Comparison of ENCODE assay signal across 13 mouse cellular contexts in genomic region chr12:76263876-76264275, GRCm38 (mm10). TPM values are rescaled to one million over a fixed set of nuclear protein-coding genes. Genes with fewer than 3 reads are reported as not detected.
DNase-seq lines count a peak whose midpoint lies in the region; ATAC-seq lines count a peak whose summit lies in the region.
"Had no signal": no experiment of that assay in that cellular context is flagged by ENCODE, and none has a peak within 500 bp of the region (broad histone marks: within the 10 kb centered on the region; RNA-seq: fewer than 3 reads in every experiment).

No protein-coding gene starts in this region.

- H3K4me1 ChIP-seq in forebrain, embryonic 13.5 days = peaks cover 5% of the 10 kb centered on the region; the same call in 1 of the 2 replicates
- peaks cover 5% of the 10 kb centered on the region; the same call in 1 of the 2 replicates for H3K4me1 ChIP-seq in forebrain, embryonic 10.5 days
- no peaks in the 10 kb centered on the region for H3K4me1 ChIP-seq in hindbrain, embryonic 16.5 days (ENCODE audit: control insufficient read depth, insufficient read depth, low read depth, low read length)
- H3K4me1 ChIP-seq in hindbrain, embryonic 12.5 days = no peaks in the 10 kb centered on the region
- H3K4me1 ChIP-seq in liver, embryonic 13.5 days (replicated peaks) = peaks cover 69% of the 10 kb centered on the region
- H3K4me1 ChIP-seq in liver, embryonic 11.5 days (replicated peaks; ENCODE audit: control insufficient read depth, insufficient read depth, low read length) = peaks cover 12% of the 10 kb centered on the region
- H3K4me1 ChIP-seq in liver, embryonic 15.5 days (replicated peaks) = peaks cover 34% of the 10 kb centered on the region

- no peaks in the 10 kb centered on the region for H3K27me3 ChIP-seq in forebrain, embryonic 13.5 days
- H3K27me3 ChIP-seq in forebrain, embryonic 10.5 days (ENCODE audit: poor library complexity, severe bottlenecking) = no peaks in the 10 kb centered on the region
- H3K27me3 ChIP-seq in hindbrain, embryonic 16.5 days (replicated peaks; ENCODE audit: control insufficient read depth, insufficient read depth, low read length) = no peaks in the 10 kb centered on the region
- no peaks in the 10 kb centered on the region for H3K27me3 ChIP-seq in hindbrain, embryonic 12.5 days
- H3K27me3 ChIP-seq in liver, embryonic 13.5 days = no peaks in the 10 kb centered on the region
- no peaks in the 10 kb centered on the region for H3K27me3 ChIP-seq in liver, embryonic 11.5 days (replicated peaks; ENCODE audit: control insufficient read depth, insufficient read depth, low read length)
- no peaks in the 10 kb centered on the region for H3K27me3 ChIP-seq in liver, embryonic 15.5 days
- H3K27me3 ChIP-seq: limb, embryonic 15.5 days had no signal

- peak overlapping the region; percentile 2; the same call in 1 of the 2 replicates for H3K27ac ChIP-seq in forebrain, embryonic 13.5 days
- H3K27ac ChIP-seq in forebrain, embryonic 10.5 days = no peak overlapping the region
- H3K27ac ChIP-seq in hindbrain, embryonic 16.5 days (ENCODE audit: low read depth, low read length) = peak overlapping the region; percentile 51; the same call in 1 of the 2 replicates
- no peak overlapping the region for H3K27ac ChIP-seq in hindbrain, embryonic 12.5 days
- no peak overlapping the region; the same call in 1 of the 2 replicates for H3K27ac ChIP-seq in liver, embryonic 13.5 days
- no peak overlapping the region for H3K27ac ChIP-seq in liver, embryonic 11.5 days (ENCODE audit: low read depth, low read length)
- peak overlapping the region; percentile 57 for H3K27ac ChIP-seq in liver, embryonic 15.5 days (replicated peaks)
- H3K27ac ChIP-seq: heart, embryonic 10.5 days; limb, embryonic 15.5 days; stomach, postnatal 0 days had no signal

- DNase-seq in forebrain, embryonic 10.5 days (ENCODE audit: extremely low spot score, low spot score) = no peak
- DNase-seq in liver, embryonic 13.5 days = no peak
- DNase-seq in liver, embryonic 11.5 days (ENCODE audit: low spot score) = no peak
- no peak for DNase-seq in embryo, embryonic 11 days
- DNase-seq: retina, postnatal 1 day; thymus, postnatal 25 days had no signal

- H3K4me3 ChIP-seq in forebrain, embryonic 13.5 days = no peak overlapping the region
- no peak overlapping the region for H3K4me3 ChIP-seq in forebrain, embryonic 10.5 days
- no peak overlapping the region for H3K4me3 ChIP-seq in hindbrain, embryonic 16.5 days (ENCODE audit: low read length)
- no peak overlapping the region for H3K4me3 ChIP-seq in hindbrain, embryonic 12.5 days
- H3K4me3 ChIP-seq in liver, embryonic 13.5 days (replicated peaks) = no peak overlapping the region
- no peak overlapping the region for H3K4me3 ChIP-seq in liver, embryonic 11.5 days (ENCODE audit: low read depth, low read length)
- H3K4me3 ChIP-seq in liver, embryonic 15.5 days (replicated peaks) = no peak overlapping the region
- H3K4me3 ChIP-seq: heart, embryonic 10.5 days; limb, embryonic 15.5 days had no signal

- WGBS in forebrain, embryonic 13.5 days = 41% methylated on average over 1 of the region's 1 CpGs
- 46% methylated on average over 1 of the region's 1 CpGs for WGBS in forebrain, embryonic 10.5 days
- 45% methylated on average over 1 of the region's 1 CpGs for WGBS in hindbrain, embryonic 16.5 days
- 50% methylated on average over 1 of the region's 1 CpGs for WGBS in hindbrain, embryonic 12.5 days
- WGBS in liver, embryonic 13.5 days (ENCODE audit: insufficient replicate concordance) = 67% methylated on average over 1 of the region's 1 CpGs
- 59% methylated on average over 1 of the region's 1 CpGs for WGBS in liver, embryonic 11.5 days
- WGBS in liver, embryonic 15.5 days (ENCODE audit: insufficient replicate concordance) = 51% methylated on average over 1 of the region's 1 CpGs

- no peak for ATAC-seq in forebrain, embryonic 13.5 days
- no peak for ATAC-seq in hindbrain, embryonic 16.5 days
- no peak for ATAC-seq in hindbrain, embryonic 12.5 days (ENCODE audit: low FRiP score)
- ATAC-seq in liver, embryonic 13.5 days (ENCODE audit: low read depth) = 0 out of 2 replicates have a peak, but pooled peaks have one; percentile 11
- no peak for ATAC-seq in liver, embryonic 11.5 days (replicated peaks; ENCODE audit: low FRiP score)
- no peak for ATAC-seq in liver, embryonic 15.5 days (ENCODE audit: insufficient read depth)

- H3K4me2 ChIP-seq in forebrain, embryonic 13.5 days = no peak overlapping the region
- no peak overlapping the region for H3K4me2 ChIP-seq in hindbrain, embryonic 16.5 days (ENCODE audit: low read length)
- no peak overlapping the region for H3K4me2 ChIP-seq in hindbrain, embryonic 12.5 days (replicated peaks)
- H3K4me2 ChIP-seq in liver, embryonic 13.5 days = no peak overlapping the region
- H3K4me2 ChIP-seq in liver, embryonic 11.5 days = no peak overlapping the region
- peak overlapping the region; percentile 10; the same call in 1 of the 2 replicates for H3K4me2 ChIP-seq in liver, embryonic 15.5 days
- H3K4me2 ChIP-seq: limb, embryonic 15.5 days had no signal

- no peak overlapping the region for H3K9ac ChIP-seq in forebrain, embryonic 13.5 days
- no peak overlapping the region for H3K9ac ChIP-seq in hindbrain, embryonic 16.5 days (ENCODE audit: low read depth, low read length)
- H3K9ac ChIP-seq in hindbrain, embryonic 12.5 days = no peak overlapping the region
- H3K9ac ChIP-seq in liver, embryonic 13.5 days = no peak overlapping the region
- no peak overlapping the region for H3K9ac ChIP-seq in liver, embryonic 11.5 days (ENCODE audit: low read depth, low read length)
- no peak overlapping the region for H3K9ac ChIP-seq in liver, embryonic 15.5 days
- H3K9ac ChIP-seq: limb, embryonic 15.5 days had no signal

- H3K36me3 ChIP-seq in forebrain, embryonic 13.5 days (ENCODE audit: poor library complexity, severe bottlenecking) = no peaks in the 10 kb centered on the region
- H3K36me3 ChIP-seq in forebrain, embryonic 10.5 days (replicated peaks) = peaks cover 32% of the 10 kb centered on the region
- H3K36me3 ChIP-seq in hindbrain, embryonic 16.5 days (ENCODE audit: control insufficient read depth, insufficient read depth, low read length) = no peaks in the 10 kb centered on the region
- H3K36me3 ChIP-seq in hindbrain, embryonic 12.5 days = no peaks in the 10 kb centered on the region
- H3K36me3 ChIP-seq in liver, embryonic 13.5 days = peaks cover 41% of the 10 kb centered on the region
- H3K36me3 ChIP-seq in liver, embryonic 11.5 days (ENCODE audit: control insufficient read depth, insufficient read depth, low read length) = peaks cover 9% of the 10 kb centered on the region; the same call in 1 of the 2 replicates
- H3K36me3 ChIP-seq in liver, embryonic 15.5 days (replicated peaks) = peaks cover 8% of the 10 kb centered on the region; the same call in 1 of the 2 replicates

- H3K9me3 ChIP-seq in forebrain, embryonic 13.5 days (replicated peaks) = no peaks in the 10 kb centered on the region
- H3K9me3 ChIP-seq in forebrain, embryonic 10.5 days = no peaks in the 10 kb centered on the region
- H3K9me3 ChIP-seq in hindbrain, embryonic 16.5 days (ENCODE audit: control insufficient read depth, low read length) = no peaks in the 10 kb centered on the region
- no peaks in the 10 kb centered on the region for H3K9me3 ChIP-seq in hindbrain, embryonic 12.5 days (replicated peaks)
- no peaks in the 10 kb centered on the region for H3K9me3 ChIP-seq in liver, embryonic 13.5 days (replicated peaks)
- no peaks in the 10 kb centered on the region for H3K9me3 ChIP-seq in liver, embryonic 11.5 days (ENCODE audit: control insufficient read depth, low read length)
- H3K9me3 ChIP-seq in liver, embryonic 15.5 days (replicated peaks) = no peaks in the 10 kb centered on the region
- H3K9me3 ChIP-seq: heart, embryonic 10.5 days; limb, embryonic 15.5 days had no signal

RNA-seq across cellular contexts. Expression of gene Mthfd1, which starts 8.8 kb away (rescaled TPM):
- 48.0 and 53.6 TPM in 2 replicates for polyA plus RNA-seq in forebrain, embryonic 13.5 days (2015; fragmentation: Nextera tagmentation; extraction: Ambion mirVana)
- polyA plus RNA-seq in forebrain, embryonic 10.5 days (2016; fragmentation: Nextera tagmentation; extraction: Ambion mirVana) = 108 and 110 TPM in 2 replicates
- 37.8 and 38.9 TPM in 2 replicates for polyA plus RNA-seq in hindbrain, embryonic 16.5 days (2015; fragmentation: Nextera tagmentation; extraction: Ambion mirVana)
- polyA plus RNA-seq in hindbrain, embryonic 12.5 days (2016; fragmentation: Nextera tagmentation; extraction: Ambion mirVana) = 44.8 and 46.3 TPM in 2 replicates
- polyA plus RNA-seq in liver, embryonic 13.5 days (2015; fragmentation: Nextera tagmentation; extraction: Ambion mirVana) = 111 and 125 TPM in 2 replicates
- polyA plus RNA-seq in liver, embryonic 11.5 days (2014; fragmentation: Nextera tagmentation; extraction: Ambion mirVana) = 178 and 218 TPM in 2 replicates
- 94.7 and 101 TPM in 2 replicates for polyA plus RNA-seq in liver, embryonic 15.5 days (2015; fragmentation: Nextera tagmentation; extraction: Ambion mirVana)

RNA-seq across cellular contexts. Expression of gene Tex21, which starts 17.3 kb away (rescaled TPM):
- polyA plus RNA-seq in forebrain, embryonic 13.5 days (2015; fragmentation: Nextera tagmentation; extraction: Ambion mirVana) = not detected in 2 replicates
- not detected in 2 replicates for polyA plus RNA-seq in forebrain, embryonic 10.5 days (2016; fragmentation: Nextera tagmentation; extraction: Ambion mirVana)
- not detected in 2 replicates for polyA plus RNA-seq in hindbrain, embryonic 16.5 days (2015; fragmentation: Nextera tagmentation; extraction: Ambion mirVana)
- polyA plus RNA-seq in hindbrain, embryonic 12.5 days (2016; fragmentation: Nextera tagmentation; extraction: Ambion mirVana) = not detected in 2 replicates
- polyA plus RNA-seq in liver, embryonic 13.5 days (2015; fragmentation: Nextera tagmentation; extraction: Ambion mirVana) = 0.10 and 0.13 TPM in 2 replicates
- 0.10 TPM in 1 of 2 replicates, not detected in the other for polyA plus RNA-seq in liver, embryonic 11.5 days (2014; fragmentation: Nextera tagmentation; extraction: Ambion mirVana)
- 0.12 TPM in 1 of 2 replicates, not detected in the other for polyA plus RNA-seq in liver, embryonic 15.5 days (2015; fragmentation: Nextera tagmentation; extraction: Ambion mirVana)
- polyA plus RNA-seq: limb, embryonic 15.5 days; stomach, postnatal 0 days had no signal

Comparison
In these comparisons a context has a peak if more than half of its experiments do, and no peak if none do; other contexts are left out.
1. H3K27ac ChIP-seq: peak in forebrain, embryonic 13.5 days (single experiment), hindbrain, embryonic 16.5 days (single experiment) and liver, embryonic 15.5 days (single experiment); none in forebrain, embryonic 10.5 days (single experiment), hindbrain, embryonic 12.5 days (single experiment), liver, embryonic 13.5 days (single experiment) and liver, embryonic 11.5 days (single experiment).